In genomic region chr2:150607086-150607485, GRCm38 (mm10) we compare ENCODE assay signal across 9 mouse cellular contexts. TPM values are rescaled to one million over a fixed set of nuclear protein-coding genes. Genes with fewer than 3 reads are reported as not detected.
DNase-seq lines count a peak whose midpoint lies in the region; ATAC-seq and TF ChIP-seq lines count a peak whose summit lies in the region.
"Had no signal": no experiment of that assay in that cellular context is flagged by ENCODE, and none has a peak within 500 bp of the region (broad histone marks: within the 10 kb centered on the region; RNA-seq: fewer than 3 reads in every experiment).

No protein-coding gene starts in this region.

- intact Hi-C loops in heart, postnatal 36 days (cut with DNase I): loop anchor here (5.0 kb wide), 4 partner anchors 180 to 395 kb away; partner anchors contain the start of genes Gins1 and Pygb

- no peak overlapping the region for H3K27ac ChIP-seq in heart, embryonic 11.5 days (ENCODE audit: low read depth, low read length)
- H3K27ac ChIP-seq in CH12.LX (ENCODE audit: insufficient read depth, low read depth): no peak overlapping the region
- H3K27ac ChIP-seq in forebrain, embryonic 16.5 days (ENCODE audit: low read length): no peak overlapping the region
- no peak overlapping the region for H3K27ac ChIP-seq in liver, embryonic 16.5 days (ENCODE audit: low read length)

- no peak for TF ChIP-seq EP300 in CH12.LX (IDR thresholded peaks at IDR 0.05; ENCODE audit: low read length)

- in situ Hi-C loops in CH12.LX (cut with MboI; ENCODE audit: low pct_ligation_motif_present, low pct_unique_long_range_greater_than_20kb, low sequenced_read_pairs): loop anchor here (5.0 to 10.0 kb wide), 2 partner anchors 65 to 138 kb away; partner anchors contain the start of gene Entpd6

- dilution Hi-C loops in CH12.LX (cut with MboI; ENCODE audit: extremely low pct_ligation_motif_present, extremely low pct_unique_long_range_greater_than_20kb, low sequenced_read_pairs): no loop called here

- TF ChIP-seq CTCF in CH12.LX (conservative IDR thresholded peaks at IDR 0.05 in 1 of 2, IDR thresholded peaks at IDR 0.05 in 1 of 2; ENCODE audit: low read depth in 2 of 2, low read length in 2 of 2): no peak

- no peak for TF ChIP-seq POLR2A in CH12.LX (IDR thresholded peaks at IDR 0.05; ENCODE audit: low read depth, low read length)

- H3K36me3 ChIP-seq in heart, embryonic 11.5 days (ENCODE audit: control insufficient read depth, insufficient read depth, low read length): no peaks in the 10 kb centered on the region
- H3K36me3 ChIP-seq in CH12.LX (replicated peaks in 1 of 2; ENCODE audit: control insufficient read depth in 1 of 2, insufficient read depth in 1 of 2, low read length in 1 of 2): peaks cover 0 to 26% of the 10 kb centered on the region in 2 experiments
- H3K36me3 ChIP-seq in forebrain, embryonic 16.5 days (ENCODE audit: control insufficient read depth, insufficient read depth): no peaks in the 10 kb centered on the region
- H3K36me3 ChIP-seq in liver, embryonic 16.5 days (ENCODE audit: control insufficient read depth, insufficient read depth): no peaks in the 10 kb centered on the region

- 45% methylated on average over 1 of the region's 1 CpGs for WGBS in heart, embryonic 11.5 days (ENCODE audit: insufficient replicate concordance)
- 86% methylated on average over 1 of the region's 1 CpGs for WGBS in forebrain, embryonic 16.5 days
- WGBS in liver, embryonic 16.5 days (ENCODE audit: insufficient replicate concordance): 25% methylated on average over 1 of the region's 1 CpGs

- no peak for DNase-seq in heart, postnatal 36 days
- no peak for DNase-seq in CH12.LX (ENCODE audit: extremely low read depth)
- DNase-seq in embryo, embryonic 10.5 days (ENCODE audit: low spot score): no peak
- no peak for DNase-seq in gastrocnemius, adult 8-10 months (ENCODE audit: low spot score in 2 of 2)
- no peak for DNase-seq in testis, postnatal 10 days (ENCODE audit: low spot score)
- DNase-seq: thymus, adult 18-20 months had no signal

- no peaks in the 10 kb centered on the region for H3K9me3 ChIP-seq in heart, embryonic 11.5 days (replicated peaks; ENCODE audit: control insufficient read depth, low read length)
- H3K9me3 ChIP-seq in CH12.LX (replicated peaks; ENCODE audit: low read length): no peaks in the 10 kb centered on the region
- no peaks in the 10 kb centered on the region for H3K9me3 ChIP-seq in forebrain, embryonic 16.5 days (ENCODE audit: control insufficient read depth, low read length)
- no peaks in the 10 kb centered on the region for H3K9me3 ChIP-seq in liver, embryonic 16.5 days (replicated peaks; ENCODE audit: control insufficient read depth, low read length)

- H3K4me1 ChIP-seq in heart, embryonic 11.5 days (ENCODE audit: control insufficient read depth, insufficient read depth, low read length): peaks cover 5% of the 10 kb centered on the region; the same call in 1 of the 2 replicates
- peaks cover 3 to 20% of the 10 kb centered on the region in 2 experiments; a peak in 3 of 4 replicates for H3K4me1 ChIP-seq in CH12.LX (ENCODE audit: control insufficient read depth in 1 of 2, insufficient read depth in 2 of 2)
- peaks cover 13% of the 10 kb centered on the region for H3K4me1 ChIP-seq in forebrain, embryonic 16.5 days (replicated peaks; ENCODE audit: control insufficient read depth, insufficient read depth, low read length)
- H3K4me1 ChIP-seq in liver, embryonic 16.5 days (ENCODE audit: control insufficient read depth, low read depth, low read length): peaks cover 26% of the 10 kb centered on the region

- TF ChIP-seq RAD21 in CH12.LX (IDR thresholded peaks at IDR 0.05; ENCODE audit: low read depth, low read length): no peak

- no peaks in the 10 kb centered on the region for H3K27me3 ChIP-seq in heart, embryonic 11.5 days (ENCODE audit: control insufficient read depth, insufficient read depth, low read length)
- H3K27me3 ChIP-seq in CH12.LX (replicated peaks): no peaks in the 10 kb centered on the region
- H3K27me3 ChIP-seq in forebrain, embryonic 16.5 days (replicated peaks; ENCODE audit: control insufficient read depth, insufficient read depth, low read length): no peaks in the 10 kb centered on the region
- no peaks in the 10 kb centered on the region for H3K27me3 ChIP-seq in liver, embryonic 16.5 days (ENCODE audit: control insufficient read depth, insufficient read depth, low read depth, low read length)

- H3K9ac ChIP-seq in heart, embryonic 11.5 days (ENCODE audit: low read depth, low read length): no peak overlapping the region
- H3K9ac ChIP-seq in CH12.LX (ENCODE audit: insufficient read depth, low read depth): peak overlapping the region; percentile 44; the same call in 1 of the 2 replicates
- H3K9ac ChIP-seq in forebrain, embryonic 16.5 days (replicated peaks; ENCODE audit: low read depth, low read length): no peak overlapping the region
- H3K9ac ChIP-seq in liver, embryonic 16.5 days (ENCODE audit: low read depth, low read length): peak overlapping the region; percentile 93

- H3K4me3 ChIP-seq in heart, embryonic 11.5 days (ENCODE audit: low read depth, low read length): no peak overlapping the region
- H3K4me3 ChIP-seq in CH12.LX (replicated peaks in 1 of 3; ENCODE audit: low read depth in 2 of 3, low read length in 2 of 3, poor library complexity in 1 of 3): peak overlapping the region in 1 of 3 experiments; percentile 93
- peak overlapping the region; percentile 72; the same call in 1 of the 2 replicates for H3K4me3 ChIP-seq in forebrain, embryonic 16.5 days (replicated peaks; ENCODE audit: low read length)
- peak overlapping the region; percentile 78 for H3K4me3 ChIP-seq in liver, embryonic 16.5 days (ENCODE audit: low read depth, low read length)

- H3K4me2 ChIP-seq in heart, embryonic 11.5 days: peak overlapping the region; percentile 69
- peak overlapping the region; percentile 51; the same call in 1 of the 2 replicates for H3K4me2 ChIP-seq in CH12.LX (ENCODE audit: insufficient read depth, low read depth, poor library complexity, severe bottlenecking)
- H3K4me2 ChIP-seq in forebrain, embryonic 16.5 days (ENCODE audit: low read length): peak overlapping the region; percentile 74
- peak overlapping the region; percentile 90 for H3K4me2 ChIP-seq in liver, embryonic 16.5 days (ENCODE audit: low read depth, low read length)

- peaks cover 3% of the 10 kb centered on the region for H3K79me2 ChIP-seq in CH12.LX (replicated peaks; ENCODE audit: control insufficient read depth, extremely low read depth, insufficient read depth, poor library complexity, severe bottlenecking)

- no peak for ATAC-seq in heart, embryonic 11.5 days (replicated peaks; ENCODE audit: insufficient number of reproducible peaks, low FRiP score, low TSS enrichment)
- ATAC-seq in forebrain, embryonic 16.5 days: no peak
- ATAC-seq in liver, embryonic 16.5 days (ENCODE audit: low read depth): no peak

TF ChIP-seq in CH12.LX, 34 proteins besides CTCF, POLR2A, EP300 and RAD21:
- no peak for TF ChIP-seq ETS1 (conservative IDR thresholded peaks at IDR 0.05; ENCODE audit: low read depth, low read length)
- no peak for TF ChIP-seq MAFK (IDR thresholded peaks at IDR 0.05; ENCODE audit: insufficient replicate concordance, low read length)
- no peak for TF ChIP-seq CHD2 (IDR thresholded peaks at IDR 0.05; ENCODE audit: low read length)
- TF ChIP-seq MYC (IDR thresholded peaks at IDR 0.05; ENCODE audit: low read depth, low read length): no peak
- TF ChIP-seq MEF2A (IDR thresholded peaks at IDR 0.05; ENCODE audit: borderline replicate concordance, low read depth, low read length): no peak
- no peak for TF ChIP-seq MAZ (IDR thresholded peaks at IDR 0.05; ENCODE audit: low read depth, low read length)
- TF ChIP-seq TCF12 (IDR thresholded peaks at IDR 0.05; ENCODE audit: low read depth, low read length): no peak
- TF ChIP-seq PAX5 (IDR thresholded peaks at IDR 0.05; ENCODE audit: low read length): no peak
- TF ChIP-seq KAT2A (IDR thresholded peaks at IDR 0.05; ENCODE audit: insufficient replicate concordance, low read length): no peak
- TF ChIP-seq POLR2AphosphoS2 (IDR thresholded peaks at IDR 0.05; ENCODE audit: low read depth, low read length): no peak
- TF ChIP-seq MXI1 (IDR thresholded peaks at IDR 0.05; ENCODE audit: low read depth, low read length): no peak
- TF ChIP-seq RCOR1 (conservative IDR thresholded peaks at IDR 0.05; ENCODE audit: low read depth, low read length): no peak
- no peak for TF ChIP-seq JUN (IDR thresholded peaks at IDR 0.05; ENCODE audit: insufficient read depth, low read depth, low read length)
- TF ChIP-seq IRF4 (IDR thresholded peaks at IDR 0.05; ENCODE audit: low read depth, low read length): no peak
- TF ChIP-seq TBP (conservative IDR thresholded peaks at IDR 0.05; ENCODE audit: low read depth, low read length): no peak
- no peak for TF ChIP-seq ZMIZ1 (IDR thresholded peaks at IDR 0.05; ENCODE audit: low read depth, low read length)
- no peak for TF ChIP-seq GABPA (IDR thresholded peaks at IDR 0.05; ENCODE audit: insufficient replicate concordance, low read depth, low read length)

RNA-seq across cellular contexts. Expression of gene Apmap, which starts 1.3 kb away (rescaled TPM):
- 31.1 and 35.2 TPM in 2 replicates for polyA plus RNA-seq in heart, embryonic 11.5 days (2014; fragmentation: Nextera tagmentation; extraction: Ambion mirVana)
- total RNA-seq in heart, postnatal 36 days (2021): 10 to 100 TPM; 48.8 to 54.6 TPM
- total RNA-seq in CH12.LX (2012; rRNA removed) (24.5 and 29.0 TPM in 2 replicates), CH12.LX (2014; rRNA removed) (35.6 and 39.3 TPM in 2 replicates)
- polyA plus RNA-seq in CH12.LX (2012; ENCODE audit: insufficient read length, low read depth): 25.8 and 29.3 TPM in 2 replicates
- polyA plus RNA-seq in forebrain, embryonic 16.5 days (2015; fragmentation: Nextera tagmentation; extraction: Ambion mirVana): 42.2 and 44.4 TPM in 2 replicates
- polyA plus RNA-seq in liver, embryonic 16.5 days (2015; fragmentation: Nextera tagmentation; extraction: Ambion mirVana): 27.2 and 29.2 TPM in 2 replicates
- 10 to 100 TPM; 17.2 to 19.3 (median 18.1) TPM for total RNA-seq in gastrocnemius, adult 8-10 months (2022)

RNA-seq across cellular contexts. Expression of gene Cst7, which starts 36.9 kb away (rescaled TPM):
- 0.38 and 0.59 TPM in 2 replicates for polyA plus RNA-seq in heart, embryonic 11.5 days (2014; fragmentation: Nextera tagmentation; extraction: Ambion mirVana)
- not detected for total RNA-seq in heart, postnatal 36 days (2021)
- total RNA-seq in CH12.LX (2012; rRNA removed): 12.8 and 15.9 TPM in 2 replicates
- total RNA-seq in CH12.LX (2014; rRNA removed): 30.7 and 31.7 TPM in 2 replicates
- 42.0 and 48.8 TPM in 2 replicates for polyA plus RNA-seq in CH12.LX (2012; ENCODE audit: insufficient read length, low read depth)
- 0.29 and 0.34 TPM in 2 replicates for polyA plus RNA-seq in forebrain, embryonic 16.5 days (2015; fragmentation: Nextera tagmentation; extraction: Ambion mirVana)
- polyA plus RNA-seq in liver, embryonic 16.5 days (2015; fragmentation: Nextera tagmentation; extraction: Ambion mirVana): 7.6 and 8.3 TPM in 2 replicates
- under 1 TPM in 1 of 4 experiments, not detected in 3; 0.40 TPM for total RNA-seq in gastrocnemius, adult 8-10 months (2022)

Comparison
In these comparisons a context has a peak if more than half of its experiments do, and no peak if none do; other contexts are left out.
1. H3K9ac ChIP-seq: peak in CH12.LX (single experiment) and liver, embryonic 16.5 days (single experiment); none in heart, embryonic 11.5 days (single experiment) and forebrain, embryonic 16.5 days (single experiment).
2. Peak in every context shown above with its lines, with median percentiles within 50 percentile points of each other: H3K4me2 ChIP-seq.